Mouse (Mus musculus): ENCODE data around the gene Cacna1c.

Gene Cacna1c

GRCm38 (mm10) chr6:119196382-119197305, at the start of gene Cacna1c:
TSS of gene Cacna1c (minus strand) at chr6:119196418.
- DNase-seq (ENCODE audit: extremely low read depth, low read depth): no peak

GRCm38 (mm10) chr6:119240871-119241705, 44.9 kb upstream of the Cacna1c start:
- no peak for DNase-seq (ENCODE audit: extremely low read depth, low read depth)

DNA sequence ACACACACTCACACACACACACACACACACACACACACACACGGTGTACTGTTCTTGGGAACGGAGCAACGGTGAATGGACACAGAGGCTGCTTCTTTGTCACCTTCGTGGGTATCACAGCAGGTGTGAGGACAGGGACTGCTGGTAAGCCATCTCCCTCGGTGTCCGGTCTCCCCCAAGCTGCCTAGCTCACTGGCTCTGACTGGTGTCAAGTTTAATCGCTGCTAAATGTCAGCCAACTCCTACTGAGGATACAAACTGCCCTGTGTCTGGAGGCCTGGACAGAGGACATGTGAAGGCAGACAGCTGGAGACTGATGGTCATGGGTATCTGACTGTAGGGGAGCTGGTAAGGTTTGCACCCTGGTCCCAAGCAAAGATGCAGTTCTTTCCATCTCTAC, 44.0 kb upstream of the Cacna1c start:
- DNase-seq (ENCODE audit: extremely low read depth, low read depth): no peak

- DNase-seq (ENCODE audit: extremely low read depth, low read depth): no peak
These were observed 43.3 kb upstream of the Cacna1c start for GRCm38 (mm10) chr6:119239341-119240005.

- no peak for DNase-seq (ENCODE audit: extremely low read depth, low read depth)
These were observed 41.3 kb upstream of the Cacna1c start for GRCm38 (mm10) chr6:119237427-119237989.

- no peak for DNase-seq (ENCODE audit: extremely low read depth, low read depth)
These were observed 40.0 kb upstream of the Cacna1c start, which contains the start of gene Cacna2d4 for GRCm38 (mm10) chr6:119236241-119236640. TSS of gene Cacna2d4 (plus strand) at chr6:119236526.

DNA sequence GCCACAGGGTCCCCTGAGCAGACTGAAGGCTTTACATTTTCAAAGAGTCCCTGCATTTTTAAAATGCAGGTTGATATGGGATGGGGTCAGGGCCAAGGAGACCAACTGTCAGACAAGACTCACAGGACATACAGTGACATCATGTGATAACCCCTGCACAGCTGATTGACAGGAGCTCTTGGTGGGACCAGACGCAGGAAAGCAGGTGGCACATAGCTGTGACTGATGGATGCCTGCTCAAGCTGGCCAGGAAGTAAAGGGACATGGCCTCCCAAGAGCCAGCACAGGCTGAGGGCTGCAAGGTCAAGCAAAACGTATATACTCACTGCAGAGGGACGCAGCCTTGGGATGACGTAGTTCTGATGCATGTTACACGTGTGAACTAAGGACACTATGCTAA, 39.2 kb upstream of the Cacna1c start:
- no peak for DNase-seq (ENCODE audit: extremely low read depth, low read depth)

DNA sequence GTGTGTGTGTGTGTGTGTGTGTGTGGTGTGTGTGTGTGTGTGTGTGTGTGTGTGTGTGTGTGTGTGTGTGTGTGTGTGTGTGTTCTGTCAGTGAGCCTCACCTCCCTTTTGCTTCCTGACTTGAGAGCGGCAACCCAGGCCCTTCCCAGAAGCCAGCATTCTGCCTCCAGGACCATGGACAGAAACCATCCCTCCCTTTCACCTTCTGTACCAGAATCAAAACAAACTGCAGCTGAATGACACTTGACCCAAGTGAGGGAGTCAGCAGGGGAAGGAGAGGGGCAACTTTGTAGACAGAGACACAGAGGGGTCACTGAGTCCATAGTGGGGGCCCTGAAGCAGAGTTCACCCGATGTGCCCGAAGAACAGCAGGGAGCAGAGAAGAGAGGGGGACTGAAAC, 36.8 kb upstream of the Cacna1c start:
- DNase-seq (ENCODE audit: extremely low read depth, low read depth): no peak

GRCm38 (mm10) chr6:119228861-119229603, 32.8 kb upstream of the Cacna1c start:
- no peak for DNase-seq (ENCODE audit: extremely low read depth, low read depth)

DNA sequence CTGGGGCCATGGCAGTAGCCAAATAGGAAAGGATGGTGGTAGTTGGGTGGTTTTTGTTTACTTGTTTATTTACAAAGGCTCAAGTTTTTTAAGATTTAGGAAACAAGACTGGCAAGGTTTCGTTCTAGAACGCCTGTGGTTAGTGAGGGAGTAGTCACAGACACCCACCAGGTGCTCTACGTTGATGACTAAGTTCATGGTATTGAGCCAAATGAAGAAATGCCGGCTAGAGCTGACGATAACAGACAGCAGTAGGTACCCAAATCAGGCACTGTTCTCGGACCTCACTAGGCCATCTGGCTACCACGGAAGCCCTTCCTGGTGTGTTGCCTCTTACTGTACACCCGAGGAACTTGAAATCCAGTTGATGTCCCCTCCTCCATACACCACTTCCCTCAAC, 30.8 kb upstream of the Cacna1c start:
- no peak for DNase-seq (ENCODE audit: extremely low read depth, low read depth)

GRCm38 (mm10) chr6:119225731-119226130, 29.5 kb upstream of the Cacna1c start:
- DNase-seq (ENCODE audit: extremely low read depth, low read depth): no peak

- no peak for DNase-seq (ENCODE audit: extremely low read depth, low read depth)
These were observed 29.0 kb upstream of the Cacna1c start for GRCm38 (mm10) chr6:119225226-119225625.

DNA sequence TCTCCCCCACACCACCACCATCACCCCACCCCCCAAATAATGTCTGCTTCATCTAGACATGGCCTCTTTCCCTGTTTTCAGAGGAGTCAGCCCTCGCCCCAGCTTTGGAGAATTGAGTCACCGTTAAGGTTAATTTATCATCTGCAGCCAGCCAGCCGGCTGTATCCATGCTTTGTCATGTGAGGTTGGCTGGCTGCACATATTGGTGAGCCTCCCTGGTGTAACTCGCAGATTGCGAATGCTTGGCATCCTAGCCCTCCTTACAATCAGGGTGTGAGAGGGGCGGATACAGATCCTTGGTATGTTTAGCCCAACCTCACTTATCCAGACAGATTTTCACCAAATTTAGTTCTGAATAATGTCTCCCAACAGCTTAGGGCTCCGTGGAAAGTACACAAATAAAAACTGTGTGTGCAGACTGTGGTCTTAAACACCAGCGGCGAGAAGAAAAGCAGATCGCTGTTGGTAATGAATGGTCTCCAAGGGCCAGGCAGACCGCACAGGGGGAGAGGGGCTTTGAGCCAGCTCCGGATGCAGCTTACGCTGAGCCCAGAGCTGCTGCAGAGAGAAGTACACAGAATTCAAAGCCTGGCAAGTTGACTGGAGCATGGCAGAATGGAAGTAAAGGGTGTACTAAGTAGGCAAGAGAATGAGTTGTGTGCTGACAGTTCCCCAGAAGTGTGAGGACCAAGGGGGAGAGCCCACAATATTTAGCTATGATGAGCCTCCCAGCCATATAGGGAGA, 28.4 kb upstream of the Cacna1c start:
- DNase-seq (ENCODE audit: extremely low read depth, low read depth): no peak

DNA sequence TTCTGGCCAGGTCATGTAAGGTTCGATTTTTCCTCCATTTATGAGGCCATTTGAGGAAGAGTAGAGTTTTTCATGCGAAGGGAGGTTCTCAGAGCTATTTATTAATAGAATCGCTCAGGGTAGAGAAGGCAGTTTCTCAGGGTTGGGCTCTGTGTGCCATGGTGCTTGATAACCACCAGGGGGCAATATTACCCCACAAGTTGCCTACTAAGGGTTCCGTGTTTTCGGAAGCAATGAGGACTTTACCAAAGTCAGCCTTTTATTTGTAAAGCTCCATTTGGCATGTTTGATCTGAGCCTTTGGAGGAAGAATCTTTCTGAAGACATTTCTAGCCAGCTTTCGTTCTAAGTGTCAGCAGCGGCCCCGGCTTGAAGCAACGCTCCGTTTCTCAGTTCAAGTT, 24.1 kb upstream of the Cacna1c start:
- peak; percentile 19 for DNase-seq (ENCODE audit: extremely low read depth, low read depth)

- DNase-seq (ENCODE audit: extremely low read depth, low read depth): no peak
These were observed 23.1 kb upstream of the Cacna1c start for GRCm38 (mm10) chr6:119219237-119219870.

DNA sequence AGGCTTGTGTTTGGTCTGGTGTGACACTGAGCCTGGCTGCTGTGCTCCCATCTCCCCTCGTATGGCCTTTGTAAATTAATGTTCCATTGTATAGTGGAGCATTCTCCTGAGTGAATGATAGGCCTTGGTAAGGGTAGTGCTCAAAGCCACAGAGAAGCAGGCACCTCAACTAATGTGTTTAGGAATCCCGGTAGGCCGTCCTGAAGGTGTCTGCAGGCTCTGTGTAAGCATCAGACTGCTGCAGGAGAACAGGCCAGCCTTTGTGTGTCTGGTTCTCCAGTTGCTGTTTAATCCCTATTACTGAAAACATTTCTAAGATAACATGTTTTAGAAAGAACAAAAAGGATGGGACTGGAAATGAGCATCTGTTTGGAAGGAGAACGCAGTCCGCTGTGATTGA, 22.4 kb upstream of the Cacna1c start:
- no peak for DNase-seq (ENCODE audit: extremely low read depth, low read depth)

GRCm38 (mm10) chr6:119217661-119218060, 21.4 kb upstream of the Cacna1c start:
- DNase-seq (ENCODE audit: extremely low read depth, low read depth): no peak

GRCm38 (mm10) chr6:119215040-119215613, 18.9 kb upstream of the Cacna1c start:
- no peak for DNase-seq (ENCODE audit: extremely low read depth, low read depth)

- no peak for DNase-seq (ENCODE audit: extremely low read depth, low read depth)
These were observed 18.0 kb upstream of the Cacna1c start for GRCm38 (mm10) chr6:119214190-119214589.
